Mouse (Mus musculus): ENCODE data around the gene Agtpbp1. TPM values are rescaled to one million over a fixed set of nuclear protein-coding genes. Genes with fewer than 3 reads are reported as not detected.

Agtpbp1 gene
- polyA plus RNA-seq, 1 experiment = 19.2 TPM

DNA sequence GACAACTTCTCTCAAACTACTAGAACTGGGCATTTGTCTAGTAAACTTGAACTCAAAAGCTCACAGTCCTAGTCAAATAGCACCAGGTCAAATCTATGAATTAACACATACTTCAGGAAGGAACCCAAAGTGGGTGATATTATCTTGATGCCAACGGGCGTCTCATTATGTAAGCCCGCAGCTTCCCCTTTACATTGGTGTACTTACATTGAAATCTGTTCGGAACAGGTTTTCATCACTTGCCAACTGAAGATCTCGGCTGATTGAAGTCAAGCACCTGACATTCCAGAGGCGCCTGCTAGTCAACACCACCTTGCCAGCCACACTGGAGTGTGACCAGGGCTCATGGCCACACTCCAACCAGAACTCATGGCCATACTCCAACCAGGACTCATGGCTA lies 155.7 kb downstream of the Agtpbp1 start:
- DNase-seq (ENCODE audit: low spot score) = no peak

DNA sequence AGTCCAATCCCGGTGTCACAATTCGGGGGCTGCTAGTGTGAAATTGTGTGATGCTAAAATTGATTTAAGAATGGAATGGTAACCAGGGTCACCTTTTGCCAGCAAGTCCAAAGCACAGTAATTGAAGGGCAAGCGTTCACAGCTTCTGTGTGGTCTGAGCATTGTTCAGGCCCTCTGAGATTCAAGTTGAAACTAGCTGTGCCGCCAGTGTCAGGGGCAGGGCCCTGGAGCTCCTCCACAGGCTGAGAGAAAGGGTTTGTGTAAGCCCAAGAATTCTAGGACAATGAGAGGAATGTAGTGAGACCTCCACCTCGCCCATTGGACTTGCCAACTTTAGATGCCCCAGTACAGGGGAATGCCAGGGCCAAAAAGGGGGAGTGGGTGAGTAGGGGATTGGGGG lies 161.2 kb downstream of the Agtpbp1 start:
- DNase-seq (ENCODE audit: low spot score) = no peak

DNA sequence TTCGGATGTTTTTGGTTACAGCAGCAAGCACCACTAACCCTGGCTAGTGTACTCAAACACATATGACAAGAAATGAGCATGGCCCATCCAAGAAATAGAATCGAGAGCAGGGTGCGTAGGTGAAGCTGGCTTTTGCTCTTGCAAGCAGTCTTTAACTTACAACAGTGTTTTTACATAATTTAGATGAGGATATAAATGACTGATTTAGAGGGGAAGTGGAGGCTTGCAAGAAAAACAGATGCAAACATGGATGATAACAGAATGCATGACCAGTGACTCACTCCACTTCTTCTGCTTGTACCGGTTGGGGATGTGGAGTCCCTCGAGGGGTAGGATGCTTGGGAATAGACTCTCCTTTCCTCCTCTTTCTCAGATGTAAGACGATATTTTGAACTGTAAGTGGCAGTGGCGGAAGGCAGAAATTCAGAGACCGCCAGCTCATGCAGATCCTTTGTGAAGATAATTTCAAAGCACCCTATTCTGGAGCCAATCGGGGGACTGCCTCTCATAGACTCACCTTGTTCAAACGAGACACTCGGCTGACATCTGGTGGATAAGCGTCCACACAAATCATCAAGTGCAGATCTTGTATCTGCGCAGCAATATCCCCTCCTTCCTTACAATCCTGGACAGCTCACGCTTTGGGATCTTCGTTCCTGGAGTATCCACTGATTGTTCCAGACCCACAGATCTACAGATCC lies 168.3 kb downstream of the Agtpbp1 start:
- no peak for DNase-seq (ENCODE audit: low spot score)

DNA sequence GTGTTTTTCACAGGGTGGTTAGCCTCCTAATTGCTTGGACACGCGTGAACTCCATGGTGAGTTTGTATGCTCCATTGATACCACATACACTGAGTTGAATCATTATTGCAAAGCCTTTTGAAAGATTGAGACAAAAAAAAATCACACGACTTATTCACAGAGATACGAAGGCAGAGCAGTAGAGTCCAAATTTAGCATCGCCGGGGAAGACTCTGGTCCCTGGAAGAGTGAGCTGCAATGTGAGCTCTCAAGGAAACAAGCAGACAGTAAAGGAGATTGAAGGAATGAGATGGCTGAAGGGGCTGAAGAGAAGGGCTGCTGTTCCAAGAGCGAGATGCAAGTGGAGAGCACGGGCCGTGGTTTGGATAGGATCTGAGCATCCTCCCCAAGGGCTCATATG lies 171.1 kb downstream of the Agtpbp1 start:
- DNase-seq (ENCODE audit: low spot score) = no peak

DNA sequence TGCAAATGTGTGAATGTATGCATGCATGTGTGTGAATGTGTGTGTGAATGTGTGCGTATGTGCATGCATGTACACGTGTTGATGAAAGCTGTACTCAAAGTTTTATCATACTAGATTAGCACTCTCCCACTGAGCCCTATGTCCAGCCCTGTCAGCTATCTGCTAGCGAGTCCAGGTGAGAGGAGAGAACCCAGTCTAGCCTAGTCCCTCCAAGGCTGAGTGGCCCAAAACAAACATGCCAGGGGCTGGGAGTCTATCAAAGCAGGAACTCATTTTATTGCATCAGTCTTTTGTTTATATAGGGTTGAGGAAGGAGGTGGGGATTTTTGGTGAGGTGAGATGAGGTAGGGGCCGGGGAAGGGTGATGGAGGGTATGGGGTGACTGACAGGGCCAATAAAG lies 172.4 kb downstream of the Agtpbp1 start:
- no peak for DNase-seq (ENCODE audit: low spot score)

DNA sequence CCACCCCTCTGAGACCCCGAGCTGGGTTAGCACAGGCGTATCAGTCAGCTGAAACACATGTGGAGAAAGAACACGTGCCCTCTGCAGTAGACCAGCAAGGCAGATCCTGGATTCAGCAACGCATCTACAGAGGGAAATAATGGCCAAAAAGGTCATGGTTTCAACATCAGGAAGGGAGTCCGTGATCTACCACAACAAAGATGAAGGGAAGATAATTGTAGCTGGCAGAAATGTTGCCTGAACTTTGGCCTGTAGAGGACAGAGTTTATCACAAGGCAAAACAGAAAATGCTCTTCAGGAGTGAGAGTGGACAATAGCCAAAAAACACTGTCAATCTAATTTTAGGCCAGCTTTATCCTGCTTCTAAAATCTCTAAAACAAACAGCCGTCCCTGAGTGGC lies 177.8 kb downstream of the Agtpbp1 start:
- DNase-seq (ENCODE audit: low spot score) = no peak

DNA sequence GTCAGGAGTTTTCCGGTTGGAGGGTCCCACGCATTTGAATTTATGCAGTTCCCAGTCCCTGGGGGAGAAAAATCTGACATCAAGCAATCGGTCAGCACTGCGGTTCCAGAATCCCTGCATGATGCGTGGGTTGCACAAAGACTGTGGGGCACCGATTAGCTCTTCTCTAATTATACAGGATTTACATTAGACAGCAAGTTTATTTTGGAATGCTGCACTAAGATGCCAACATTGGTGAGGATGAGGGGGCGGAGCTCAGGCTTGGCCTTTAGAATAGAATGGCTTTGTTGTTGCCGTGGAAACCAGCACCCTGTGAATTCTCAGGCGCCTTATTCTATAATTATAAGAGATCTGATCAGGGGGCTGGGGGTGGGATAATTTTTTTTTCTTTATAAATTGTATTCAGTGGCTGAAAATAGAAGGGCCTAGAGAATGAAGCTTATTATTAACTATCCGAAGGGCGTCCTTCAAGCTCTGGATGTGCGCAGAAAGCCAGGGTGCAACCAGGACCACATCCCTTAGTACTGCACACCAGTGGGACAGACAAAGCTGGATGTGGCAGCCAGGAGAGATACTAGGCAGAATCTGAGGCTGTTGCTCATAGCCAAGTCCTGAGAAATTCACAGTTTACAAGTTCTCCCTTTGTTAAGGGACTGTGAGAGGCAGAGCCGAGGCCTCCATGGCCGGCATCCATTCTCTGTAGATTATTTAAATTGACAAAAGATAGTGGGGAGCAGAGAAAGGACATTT lies 182.8 kb downstream of the Agtpbp1 start:
- DNase-seq (ENCODE audit: low spot score) = no peak

DNA sequence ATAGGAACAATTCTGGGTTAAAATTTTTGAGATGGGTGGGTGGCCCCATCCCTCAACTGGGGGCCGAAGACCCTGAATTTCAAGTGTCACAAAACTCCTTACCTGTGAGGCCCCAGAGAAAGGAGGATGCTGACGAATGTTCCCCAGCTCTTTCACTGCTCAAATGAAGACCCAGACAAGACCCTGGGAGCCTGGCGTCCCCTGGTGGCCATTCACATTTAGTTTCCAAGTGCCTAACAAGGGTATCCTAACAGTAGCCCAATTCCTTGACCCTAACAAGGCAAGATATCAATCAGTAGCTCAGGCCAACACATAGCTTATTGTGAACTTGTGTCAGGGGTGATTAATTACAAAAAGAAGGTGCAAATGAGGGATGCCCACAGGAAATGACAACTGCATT lies 187.5 kb downstream of the Agtpbp1 start:
- DNase-seq (ENCODE audit: low spot score) = no peak

Other genes starting within 250 kb of the Agtpbp1 start
- 45.8 and 49.5 TPM in 2 replicates for gene Naa35, start within 50 bp of the Agtpbp1 start, polyA plus RNA-seq (2012; rRNA removed)
- 8.8 and 10.1 TPM in 2 replicates for gene Golm1, start 90.6 kb upstream of the Agtpbp1 start, polyA plus RNA-seq (2012; rRNA removed)
- not detected in 2 replicates for gene 4921517D22Rik, start 108.9 kb upstream of the Agtpbp1 start, polyA plus RNA-seq (2012; rRNA removed)
- gene Spata31d1a, start 125.1 kb upstream of the Agtpbp1 start, polyA plus RNA-seq (2012; rRNA removed) = not detected in 2 replicates
- not detected in 2 replicates for gene Spata31d1b, start 127.1 kb upstream of the Agtpbp1 start, polyA plus RNA-seq (2012; rRNA removed)
- gene Spata31d1d, start 146.5 kb upstream of the Agtpbp1 start, polyA plus RNA-seq (2012; rRNA removed) = not detected in 2 replicates
- gene 1700014D04Rik, start 161.5 kb upstream of the Agtpbp1 start, polyA plus RNA-seq (2012; rRNA removed) = not detected in 2 replicates
- gene Isca1, start 184.6 kb upstream of the Agtpbp1 start, polyA plus RNA-seq (2012; rRNA removed) = 95.2 and 104 TPM in 2 replicates
- gene Gm49354, start 197.0 kb upstream of the Agtpbp1 start, polyA plus RNA-seq (2012; rRNA removed) = not detected in 2 replicates
- gene Tut7, start 237.9 kb upstream of the Agtpbp1 start, polyA plus RNA-seq (2012; rRNA removed) = 41.6 and 45.5 TPM in 2 replicates